Mouse (Mus musculus) embryonic facial prominence, embryonic 14.5 days (tissue): ENCODE data around the gene Mrps34. TPM values are rescaled to one million over a fixed set of nuclear protein-coding genes. Genes with fewer than 3 reads are reported as not detected.

Experiments
- ATAC-seq: fragments of 200-750 bp; cut with Nextera tagmentation; 2 replicates; pipeline ENCODE4 v1.8.0; 2017; ENCODE audit warnings: low read depth, moderate number of reproducible peaks, moderate TSS enrichment
- DNase-seq: peaks from one replicate; pipeline ENCODE4 v3.0.0-alpha.2; 2015; ENCODE audit warnings: low spot score
- H3K27ac ChIP-seq: fragments of 300-500 bp; sonication (generic); replicated peaks from 2 replicates; pipeline ENCODE4 v1.5.1; 2014; ENCODE audit warnings: low read depth, mild to moderate bottlenecking, low read length, moderate library complexity
- H3K27me3 ChIP-seq: fragments of 300-500 bp; sonication (generic); replicated peaks from 2 replicates; pipeline ENCODE4 v1.6.1; 2014; ENCODE audit warnings: low read length; ENCODE audit not compliant: control insufficient read depth, insufficient read depth
- H3K36me3 ChIP-seq: fragments of 300-500 bp; sonication (generic); 2 replicates; pipeline ENCODE4 v1.6.1; 2014; ENCODE audit warnings: low read length, mixed read lengths; ENCODE audit not compliant: control insufficient read depth, insufficient read depth
- H3K4me1 ChIP-seq: fragments of 300-500 bp; sonication (generic); 2 replicates; pipeline ENCODE4 v1.6.1; 2014; ENCODE audit warnings: antibody characterized with exemption, low read length; ENCODE audit not compliant: control insufficient read depth, insufficient read depth
- H3K4me2 ChIP-seq: fragments of 300-500 bp; sonication (generic); 2 replicates; pipeline ENCODE4 v1.6.1; 2014; ENCODE audit warnings: low read depth, mild to moderate bottlenecking, low read length, moderate library complexity, mixed read lengths
- H3K4me3 ChIP-seq: fragments of 300-500 bp; sonication (generic); 2 replicates; pipeline ENCODE4 v1.5.1; 2014; ENCODE audit warnings: low read depth, mild to moderate bottlenecking, low read length
- H3K9ac ChIP-seq: fragments of 300-500 bp; sonication (generic); 2 replicates; pipeline ENCODE4 v1.6.1; 2014; ENCODE audit warnings: low read depth, mild to moderate bottlenecking, low read length, moderate library complexity, mixed read lengths
- H3K9me3 ChIP-seq: fragments of 300-500 bp; sonication (generic); 2 replicates; pipeline ENCODE4 v1.6.1; 2016; ENCODE audit warnings: low read length; ENCODE audit not compliant: control insufficient read depth
- WGBS: fragments of 180-500 bp; shearing (Covaris S2); extraction: QIAGEN DNeasy Blood & Tissue Kit; methylation state at CpG from one replicate; pipeline ENCODE4 v1.1.7; 2014; 5-methylcytosine and 5-hydroxymethylcytosine counted together
- polyA plus RNA-seq: library from polyadenylated mRNA; unstranded; fragments of >200 nt; fragmentation: Nextera tagmentation; extraction: Ambion mirVana; gene quantifications from 2 replicates; pipeline ENCODE4 v1.2.1, GENCODE M21; 2014

The Mrps34 gene
- polyA plus RNA-seq, 1 experiment from 2014 or later, result 78.7 TPM

DNA sequence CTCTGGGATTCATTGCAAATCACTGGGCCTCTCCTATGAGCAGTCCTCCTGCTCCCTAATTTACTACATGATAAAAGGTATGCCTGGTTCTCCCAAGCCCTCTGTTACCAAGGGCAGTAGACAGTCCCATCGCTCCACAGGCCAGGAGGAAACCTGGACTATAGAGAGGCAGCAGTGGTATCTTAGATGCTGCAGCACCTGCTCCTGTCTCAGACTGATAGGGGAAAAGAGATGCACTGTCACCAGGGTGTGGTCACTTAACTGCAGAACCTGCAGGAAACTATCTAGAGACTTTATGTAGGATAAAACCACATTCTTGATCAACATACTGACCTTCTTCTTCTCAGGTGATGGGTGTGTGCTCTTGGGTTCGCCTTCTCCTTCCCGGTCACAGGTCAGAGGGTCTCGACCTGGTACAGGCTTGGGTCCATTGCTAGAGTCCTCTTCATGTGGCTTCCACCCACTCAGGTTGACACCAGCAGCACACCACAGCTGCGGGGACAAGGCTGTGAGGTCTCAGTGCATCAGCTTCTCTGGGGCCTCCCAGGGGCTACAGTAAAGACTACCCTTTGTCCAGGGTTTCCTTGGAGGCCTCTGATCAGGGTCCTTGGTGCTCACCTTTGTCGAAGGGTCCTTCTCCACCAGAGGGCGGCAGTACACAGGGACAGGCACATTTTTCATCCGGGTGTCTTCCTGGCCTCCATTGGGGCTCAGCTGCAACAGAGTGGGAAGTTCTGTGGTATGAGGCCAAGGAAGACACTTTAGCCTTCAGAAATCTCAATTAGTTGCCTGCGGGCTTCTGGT, 8.0 kb downstream of the Mrps34 start:
- no peaks in the 10 kb centered on the region for H3K27me3 ChIP-seq
- no peak overlapping the region for H3K27ac ChIP-seq
- H3K4me1 ChIP-seq, result no peaks in the 10 kb centered on the region
- H3K9ac ChIP-seq, result no peak overlapping the region
- WGBS, result 73% methylated on average over 9 of the region's 9 CpGs
- no peak overlapping the region for H3K4me2 ChIP-seq
- H3K4me3 ChIP-seq, result no peak overlapping the region
- no peaks in the 10 kb centered on the region for H3K9me3 ChIP-seq
- H3K36me3 ChIP-seq, result peaks cover 100% of the 10 kb centered on the region
- DNase-seq, result no peak
- ATAC-seq, result no peak

- Histone ChIP-seq H3K4me2 (no peak overlapping the region), H3K27me3 (no peaks in the 10 kb centered on the region), H3K4me3 (no peak overlapping the region), H3K27ac (no peak overlapping the region), H3K36me3 (peaks cover 100% of the 10 kb centered on the region), H3K9me3 (no peaks in the 10 kb centered on the region), H3K9ac (no peak overlapping the region), H3K4me1 (no peaks in the 10 kb centered on the region)
- DNase-seq, result no peak
- WGBS, result 96% methylated on average over 9 of the region's 9 CpGs
- no peak for ATAC-seq
Measured at GRCm38 (mm10) chr17:24903767-24904166, 8.9 kb downstream of the Mrps34 start.

GRCm38 (mm10) chr17:24907591-24907990, 12.7 kb downstream of the Mrps34 start:
- Histone ChIP-seq H3K9me3 (no peaks in the 10 kb centered on the region), H3K4me2 (no peak overlapping the region), H3K4me1 (no peaks in the 10 kb centered on the region), H3K4me3 (no peak overlapping the region), H3K36me3 (peaks cover 100% of the 10 kb centered on the region), H3K27ac (no peak overlapping the region), H3K27me3 (no peaks in the 10 kb centered on the region), H3K9ac (no peak overlapping the region)
- no peak for DNase-seq
- 93% methylated on average over 2 of the region's 2 CpGs for WGBS
- ATAC-seq, result no peak

- Histone ChIP-seq H3K27ac (no peak overlapping the region), H3K9me3 (no peaks in the 10 kb centered on the region), H3K4me2 (no peak overlapping the region), H3K36me3 (peaks cover 96% of the 10 kb centered on the region), H3K9ac (no peak overlapping the region), H3K4me3 (no peak overlapping the region), H3K4me1 (no peaks in the 10 kb centered on the region), H3K27me3 (no peaks in the 10 kb centered on the region)
- DNase-seq (no peak), ATAC-seq (no peak)
Measured at GRCm38 (mm10) chr17:24913984-24914383, 19.1 kb downstream of the Mrps34 start.

DNA sequence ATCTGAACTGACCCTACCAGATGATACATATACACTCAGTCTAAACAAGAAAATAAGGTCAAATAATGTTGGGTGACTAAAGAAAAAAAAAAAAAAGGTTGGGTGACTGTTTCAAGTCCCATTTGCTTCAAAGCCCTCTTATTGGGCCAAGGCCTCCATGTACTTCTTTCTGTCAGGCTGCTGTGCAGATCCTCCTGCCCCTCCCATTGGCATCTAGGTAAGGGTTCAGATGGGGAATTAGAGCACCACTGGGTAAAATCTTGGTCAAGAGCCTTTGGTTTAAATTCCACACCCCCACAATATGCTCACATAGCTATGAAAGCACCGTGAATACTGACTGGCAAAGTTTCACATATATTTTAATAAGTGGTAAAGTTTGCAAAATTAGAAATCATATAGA, 28.3 kb downstream of the Mrps34 start:
- no peak overlapping the region for H3K9ac ChIP-seq
- no peaks in the 10 kb centered on the region for H3K4me1 ChIP-seq
- H3K4me2 ChIP-seq, result no peak overlapping the region
- no peak overlapping the region for H3K27ac ChIP-seq
- ATAC-seq (no peak), DNase-seq (no peak)
- H3K27me3 ChIP-seq, result no peaks in the 10 kb centered on the region
- H3K9me3 ChIP-seq, result no peaks in the 10 kb centered on the region
- no peak overlapping the region for H3K4me3 ChIP-seq
- H3K36me3 ChIP-seq, result peaks cover 94% of the 10 kb centered on the region
- 100% methylated on average over 1 of the region's 1 CpGs for WGBS

- H3K4me1 ChIP-seq, result no peaks in the 10 kb centered on the region
- H3K27me3 ChIP-seq, result no peaks in the 10 kb centered on the region
- H3K9me3 ChIP-seq, result no peaks in the 10 kb centered on the region
- DNase-seq (no peak), ATAC-seq (no peak)
- peaks cover 54% of the 10 kb centered on the region for H3K36me3 ChIP-seq
- H3K27ac ChIP-seq, result no peak overlapping the region
- no peak overlapping the region for H3K4me3 ChIP-seq
- 100% methylated on average over 1 of the region's 1 CpGs for WGBS
- no peak overlapping the region for H3K4me2 ChIP-seq
- no peak overlapping the region for H3K9ac ChIP-seq
Measured at GRCm38 (mm10) chr17:24929506-24929905, 34.6 kb downstream of the Mrps34 start.

DNA sequence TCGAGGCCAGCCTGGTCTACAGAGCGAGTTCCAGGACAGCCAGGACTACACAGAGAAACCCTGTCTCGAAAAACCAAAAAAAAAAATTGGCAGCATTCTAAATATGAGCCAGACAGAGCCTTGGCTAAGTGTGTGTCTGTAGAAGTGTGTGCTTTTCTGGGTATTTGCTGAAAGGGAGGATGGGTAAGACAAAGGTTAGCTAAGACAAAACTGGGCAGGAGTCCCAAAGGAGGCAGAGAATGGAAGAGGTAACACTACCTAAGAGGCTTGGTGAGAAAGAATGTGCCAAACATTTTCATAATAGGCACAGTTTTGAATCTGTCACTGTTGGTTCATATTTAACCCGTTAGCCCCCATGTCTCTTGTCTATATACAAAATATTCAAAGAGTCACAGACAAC, 37.5 kb downstream of the Mrps34 start:
- ATAC-seq, result no peak
- WGBS, result 89% methylated on average over 4 of the region's 4 CpGs

GRCm38 (mm10) chr17:24933163-24933562, 38.2 kb downstream of the Mrps34 start:
- ATAC-seq (no peak), DNase-seq (peak; percentile 11)
- H3K9me3 ChIP-seq, result no peaks in the 10 kb centered on the region
- H3K4me1 ChIP-seq, result peaks cover 8% of the 10 kb centered on the region; the same call in 1 of the 2 replicates
- no peak overlapping the region for H3K9ac ChIP-seq
- 75% methylated on average over 4 of the region's 4 CpGs for WGBS
- no peak overlapping the region for H3K4me3 ChIP-seq
- no peak overlapping the region for H3K27ac ChIP-seq
- H3K36me3 ChIP-seq, result peaks cover 23% of the 10 kb centered on the region; the same call in 1 of the 2 replicates
- H3K27me3 ChIP-seq, result no peaks in the 10 kb centered on the region
- H3K4me2 ChIP-seq, result no peak overlapping the region

More for the DNA sequence above, 37.5 kb downstream of the Mrps34 start:
- Histone ChIP-seq H3K4me3 (no peak overlapping the region), H3K4me1 (peaks cover 8% of the 10 kb centered on the region; the same call in 1 of the 2 replicates), H3K9me3 (no peaks in the 10 kb centered on the region), H3K27me3 (no peaks in the 10 kb centered on the region), H3K9ac (no peak overlapping the region), H3K36me3 (peaks cover 29% of the 10 kb centered on the region), H3K27ac (no peak overlapping the region), H3K4me2 (no peak overlapping the region)
- DNase-seq, result no peak

DNA sequence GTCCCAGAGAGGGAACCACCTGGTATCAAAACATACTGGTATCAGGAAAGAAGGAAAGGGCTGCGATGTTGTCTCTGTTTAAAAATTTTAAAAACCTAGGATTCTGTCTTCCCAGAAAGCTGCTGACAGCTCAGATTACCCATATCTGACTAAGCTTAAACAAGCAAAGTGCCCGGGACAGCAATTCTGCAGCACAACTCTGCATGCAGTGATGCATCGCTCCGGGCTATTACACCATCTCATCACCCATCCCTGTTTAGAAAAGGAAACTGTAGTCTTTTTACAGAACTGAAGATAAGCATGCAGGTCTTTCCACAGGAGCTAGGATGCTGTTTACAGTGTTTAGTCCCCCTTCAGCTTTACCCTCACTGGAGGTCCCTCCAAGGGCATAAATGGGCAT, 40.0 kb downstream of the Mrps34 start:
- H3K4me2 ChIP-seq, result peak overlapping the region; percentile 88; the same call in 1 of the 2 replicates
- H3K9me3 ChIP-seq, result no peaks in the 10 kb centered on the region
- 76% methylated on average over 4 of the region's 4 CpGs for WGBS
- peaks cover 8% of the 10 kb centered on the region; the same call in 1 of the 2 replicates for H3K4me1 ChIP-seq
- 0 out of 2 replicates have a peak overlapping the region, but pooled peaks have one; percentile 96 for H3K4me3 ChIP-seq
- peak overlapping the region; percentile 93 for H3K9ac ChIP-seq
- H3K27ac ChIP-seq, result no peak overlapping the region
- H3K27me3 ChIP-seq, result no peaks in the 10 kb centered on the region
- peaks cover 23% of the 10 kb centered on the region; the same call in 1 of the 2 replicates for H3K36me3 ChIP-seq
- ATAC-seq (no peak), DNase-seq (no peak)
